Mouse (Mus musculus) right cerebral cortex, postnatal 25 days (tissue): ENCODE measurements at regions not wholly inside any gene's neighbourhood (a gene's known extent, or its start where the extent isn't known, plus 50 kb on each side); places are given as distances from the start of the nearest gene placed in this dataset.

Experiments
- DNase-seq: peaks from one replicate; pipeline ENCODE4 v3.0.0; 2022

DNA sequence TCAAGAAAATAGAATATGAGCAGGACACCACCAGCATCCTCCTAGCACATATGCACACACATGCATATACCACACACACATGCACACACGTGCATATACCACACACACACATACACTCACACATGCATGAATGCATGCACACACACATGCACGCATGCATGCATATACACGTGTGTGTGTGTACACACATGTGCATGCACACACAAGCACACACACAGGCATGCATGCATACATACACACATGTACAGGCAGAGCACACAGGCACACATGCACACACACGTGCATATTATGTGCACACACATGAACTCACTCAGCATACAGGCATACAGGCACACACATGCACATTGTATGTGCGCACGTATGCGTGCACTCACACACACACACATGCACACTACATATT is 275.7 kb upstream of the Sash1 start:
- DNase-seq: no peak

DNA sequence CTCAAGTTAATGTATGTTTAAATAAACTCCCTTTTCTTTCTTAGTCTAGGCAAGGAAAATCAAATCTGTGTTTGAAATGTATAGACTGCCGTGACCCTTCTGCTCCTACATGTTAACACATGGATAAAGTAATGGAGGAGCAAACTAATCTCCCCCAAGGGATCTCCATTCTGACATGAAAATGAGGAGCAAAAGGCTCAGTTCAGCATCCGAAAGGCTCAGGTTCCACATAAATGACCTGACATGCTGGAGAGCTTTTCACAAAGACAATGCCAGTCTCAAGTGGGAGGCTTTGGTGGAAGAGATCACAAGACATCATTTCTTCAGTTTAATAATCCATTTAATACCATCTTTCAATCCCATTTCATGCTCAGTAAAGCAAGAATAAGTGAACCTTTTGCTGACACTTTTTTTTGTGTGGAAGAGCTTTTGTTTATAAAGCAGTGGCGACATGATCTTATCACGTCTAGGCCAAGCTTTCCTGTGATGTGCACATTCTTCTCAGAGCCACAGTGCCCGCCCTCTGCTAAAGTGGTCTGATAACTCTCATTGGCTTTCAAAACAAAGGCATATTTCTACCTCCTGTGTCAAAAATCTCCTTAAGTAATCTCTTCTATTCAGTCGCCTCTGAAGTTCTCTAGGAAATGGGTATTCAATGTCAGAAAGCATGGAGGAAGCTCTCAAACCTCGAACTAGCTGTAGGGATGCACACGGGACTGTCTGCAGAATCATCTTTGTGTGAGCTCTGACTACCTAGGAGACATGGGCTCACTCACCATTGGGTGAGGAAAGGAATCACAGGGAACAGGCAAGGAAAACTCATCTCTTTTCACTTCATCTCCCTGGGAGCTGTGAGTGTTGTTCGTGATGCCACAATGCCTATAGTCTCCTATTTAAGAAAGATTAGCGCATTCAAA is 271.7 kb upstream of the Sash1 start:
- no peak for DNase-seq

DNA sequence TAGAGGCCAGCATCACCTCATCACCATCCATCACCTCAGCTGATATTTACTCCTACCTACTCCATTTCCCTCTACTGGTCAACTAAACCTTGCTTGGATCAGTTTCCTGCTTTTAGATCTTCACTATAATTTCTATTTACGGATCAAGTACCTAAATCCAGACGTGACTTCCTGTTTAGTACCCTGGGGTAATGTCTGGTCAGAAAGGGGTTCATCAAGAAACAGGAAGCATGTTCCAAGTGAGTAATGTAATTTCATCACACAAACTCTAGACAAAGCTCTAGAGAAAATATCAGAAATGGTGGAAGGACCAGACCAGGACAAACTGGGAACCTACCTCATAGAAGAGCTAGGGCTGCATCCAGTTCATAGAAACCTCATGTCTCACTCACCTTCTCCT is 250.2 kb upstream of the Sash1 start:
- no peak for DNase-seq

DNA sequence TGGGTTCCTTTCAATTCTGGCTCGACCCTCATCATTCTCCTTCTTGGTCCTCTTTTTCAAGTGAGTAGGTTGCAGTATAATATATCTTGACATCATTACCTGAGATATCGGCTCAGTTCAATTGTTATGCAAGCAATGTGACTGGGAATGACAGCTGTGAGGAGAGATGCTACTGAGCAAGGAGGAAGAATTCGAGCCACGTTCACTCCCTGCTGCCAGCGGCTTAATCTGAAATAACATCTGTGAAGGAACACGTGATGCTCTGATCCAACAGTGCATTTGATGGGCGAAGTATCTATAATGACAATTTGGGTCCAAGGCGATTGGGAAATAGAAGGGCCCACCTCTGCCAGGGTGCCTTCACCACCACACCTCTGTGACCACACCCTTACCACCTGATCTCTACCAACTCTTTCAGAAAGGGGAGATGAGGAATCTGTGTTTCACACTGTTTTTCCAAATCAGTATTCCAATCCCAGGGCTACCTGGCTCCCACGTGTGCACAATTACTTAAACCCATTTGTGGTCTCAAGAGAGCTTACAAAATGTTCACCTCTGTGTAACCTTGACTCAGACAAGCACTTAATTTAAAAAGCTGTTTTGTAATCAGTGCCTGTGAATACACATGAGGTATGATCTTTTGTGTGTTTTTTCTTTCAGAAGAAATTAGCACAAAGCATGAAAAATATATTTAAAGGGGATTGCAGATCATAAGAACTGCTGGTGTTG is 248.6 kb upstream of the Sash1 start:
- no peak for DNase-seq

DNA sequence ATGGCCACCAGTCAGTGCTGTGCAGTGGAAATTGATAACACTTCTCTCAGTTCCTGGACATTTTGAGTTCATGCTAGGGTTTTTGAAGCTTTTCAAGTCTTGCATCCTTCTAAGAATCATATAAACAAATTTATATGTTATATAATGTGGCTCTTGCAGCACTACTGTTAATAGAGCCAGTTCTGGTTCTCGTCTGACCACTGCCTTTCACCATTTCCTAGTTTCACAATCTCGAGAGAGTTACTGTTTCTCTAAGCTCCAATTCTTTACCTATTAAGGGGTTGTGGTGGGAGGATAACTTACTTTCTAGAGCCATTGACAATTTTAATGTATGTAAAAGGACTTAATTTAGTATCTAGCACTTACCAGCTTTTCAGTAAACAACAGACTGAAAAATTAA is 244.2 kb upstream of the Sash1 start:
- DNase-seq: no peak

DNA sequence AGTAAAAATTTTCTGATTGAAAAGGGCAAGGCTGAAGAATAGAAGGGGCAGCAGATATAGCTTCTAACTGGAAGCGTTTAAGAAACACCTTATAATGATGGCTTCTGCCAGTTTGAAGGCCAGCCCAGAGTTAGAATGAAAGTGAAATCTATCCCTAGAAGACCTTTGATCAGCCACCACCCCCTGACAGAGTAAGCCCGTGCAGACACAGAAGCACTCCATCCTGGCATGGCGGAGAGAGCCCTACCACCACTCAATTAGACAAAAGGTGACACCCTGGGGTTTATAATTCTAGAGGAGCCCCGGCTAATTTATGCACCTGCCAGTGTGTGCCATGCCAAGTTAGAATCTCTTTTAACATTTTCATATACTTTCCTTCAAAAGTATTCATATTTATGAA is 233.4 kb upstream of the Sash1 start:
- DNase-seq: no peak

DNA sequence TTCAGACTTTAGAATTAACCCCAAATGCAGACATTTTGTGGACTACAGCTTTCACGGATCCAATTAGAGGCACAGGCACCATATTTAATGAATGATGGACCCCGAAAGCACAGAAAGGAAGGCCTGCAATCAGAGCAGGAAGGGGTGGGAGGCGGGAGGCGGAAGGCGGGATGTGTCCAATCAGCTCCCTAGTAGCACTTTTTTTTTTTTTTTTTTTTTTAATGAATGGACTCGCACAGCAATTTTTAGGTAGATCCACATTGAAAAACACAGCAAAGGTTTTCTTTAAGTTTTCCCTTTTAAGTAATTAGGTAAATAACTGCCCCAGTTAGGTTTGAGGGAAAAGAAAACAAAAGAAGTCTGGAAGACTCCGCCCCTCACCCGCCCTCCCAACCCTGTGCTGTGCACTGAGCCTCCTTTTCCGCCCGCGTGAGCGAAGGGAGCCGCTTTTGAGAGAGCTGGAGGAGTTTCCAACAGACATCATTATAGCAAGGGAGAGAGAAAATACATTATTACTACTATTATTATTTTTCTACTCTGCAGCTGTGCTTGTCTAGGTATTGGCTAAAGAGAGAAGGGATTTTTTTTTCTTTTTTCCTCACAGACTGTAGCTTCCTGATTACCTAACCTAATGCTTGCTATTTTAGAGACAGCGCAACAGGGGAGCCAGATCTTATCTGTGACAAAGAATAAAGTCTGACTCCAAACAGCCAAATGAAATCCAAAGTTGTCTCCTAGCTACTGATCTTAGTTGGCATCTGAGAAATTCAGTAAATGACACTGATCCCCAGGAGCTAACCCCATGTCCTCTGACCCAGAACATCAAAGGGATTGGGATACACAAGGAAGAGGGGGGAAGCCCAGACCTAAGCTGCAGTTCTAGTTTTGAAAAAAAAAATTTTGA is 232.0 kb upstream of the Sash1 start:
- DNase-seq: no peak

DNA sequence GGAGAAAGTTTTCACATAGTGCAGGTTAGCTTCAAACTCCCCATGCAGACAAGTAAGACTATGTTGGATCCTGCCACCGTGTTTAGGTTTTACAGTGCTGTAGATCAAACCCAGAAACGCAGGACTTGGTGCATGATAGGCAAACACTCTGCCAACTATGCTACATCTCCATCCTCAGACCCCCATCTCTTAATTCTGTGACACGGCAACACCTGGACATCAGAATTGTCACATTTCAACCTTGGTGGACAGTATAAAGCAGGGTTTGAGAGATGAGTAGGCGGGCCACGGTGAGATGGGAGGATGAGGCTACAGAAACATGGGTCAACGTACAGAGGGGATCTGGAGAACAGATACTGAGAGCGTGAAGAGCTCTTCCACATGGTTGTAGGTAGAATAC is 231.3 kb upstream of the Sash1 start:
- DNase-seq: no peak

DNA sequence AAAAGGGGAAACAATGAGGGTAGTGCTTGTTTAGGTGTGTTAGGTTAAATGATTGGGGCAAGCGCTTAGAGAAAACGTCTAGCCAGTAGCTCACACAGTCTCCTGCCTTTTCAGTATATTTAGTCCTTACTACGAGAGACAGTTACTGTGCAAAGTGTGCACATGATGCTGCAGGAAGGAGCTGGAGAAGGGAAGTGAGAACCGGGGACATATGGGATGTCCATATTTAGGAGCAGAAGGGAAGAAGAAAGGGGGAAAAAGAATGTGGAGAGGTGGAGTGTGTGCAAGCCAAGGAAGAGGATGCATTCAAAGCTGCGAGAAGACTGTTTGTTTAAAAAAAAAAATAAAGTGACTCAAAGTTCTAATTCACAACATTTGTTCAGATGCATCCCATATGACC is 227.8 kb upstream of the Sash1 start:
- peak; percentile 38 for DNase-seq

DNA sequence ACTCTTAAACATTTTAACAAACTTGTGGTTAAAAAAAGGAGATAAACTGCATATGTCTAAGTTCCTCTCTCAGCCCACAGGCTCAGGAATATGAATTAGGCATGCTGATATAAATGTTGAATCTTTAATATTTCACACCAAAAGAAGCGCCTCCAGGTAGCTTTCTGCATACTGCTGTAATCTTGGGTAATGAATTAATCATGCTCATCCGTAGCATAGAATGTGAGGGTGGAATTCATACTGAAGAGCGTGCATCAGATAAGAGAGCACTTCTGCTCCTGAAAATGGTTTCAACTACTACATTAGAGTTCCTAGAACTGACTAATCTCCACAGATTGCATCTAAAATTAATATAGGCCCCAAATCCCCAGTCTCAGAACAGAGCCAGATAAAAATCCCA is 225.2 kb upstream of the Sash1 start:
- no peak for DNase-seq

DNA sequence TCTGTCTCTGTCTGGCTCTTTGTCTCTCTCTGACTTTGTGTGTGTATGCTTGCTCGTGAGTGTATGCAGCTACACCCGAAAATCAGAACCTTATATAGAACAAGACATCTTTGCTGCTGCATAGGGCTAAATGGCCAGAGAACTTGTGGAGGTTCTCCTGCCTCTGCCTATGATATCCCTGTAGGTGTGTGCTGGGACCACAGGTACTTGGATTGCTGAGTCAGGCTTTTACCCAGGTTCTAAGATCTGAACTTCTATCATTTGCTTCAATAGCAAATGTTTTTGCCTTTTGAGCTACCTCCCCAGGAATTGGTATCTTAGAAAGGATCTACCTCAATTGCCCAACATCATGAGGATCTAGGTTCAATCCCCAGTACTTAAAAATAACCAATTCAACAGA is 210.3 kb upstream of the Sash1 start:
- DNase-seq: no peak

DNA sequence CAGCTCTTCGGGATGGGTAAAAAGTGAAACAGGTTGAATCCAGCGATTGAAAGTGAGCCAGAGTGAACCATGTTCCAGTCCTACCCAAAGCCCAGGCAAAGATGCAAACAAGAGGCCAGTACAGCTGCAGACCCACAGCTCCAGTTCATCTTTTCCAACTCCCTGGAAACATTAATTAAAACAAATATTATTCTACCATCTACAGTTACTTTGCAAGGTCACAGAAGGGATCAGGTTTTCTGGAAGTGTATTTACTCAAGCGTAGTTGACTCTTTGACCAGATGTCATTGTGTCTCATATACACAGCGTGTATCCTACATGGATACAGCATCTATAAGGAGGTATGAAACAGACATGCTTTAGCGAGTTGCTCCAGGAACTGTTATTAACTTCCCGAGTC is 209.3 kb upstream of the Sash1 start:
- DNase-seq: no peak

DNA sequence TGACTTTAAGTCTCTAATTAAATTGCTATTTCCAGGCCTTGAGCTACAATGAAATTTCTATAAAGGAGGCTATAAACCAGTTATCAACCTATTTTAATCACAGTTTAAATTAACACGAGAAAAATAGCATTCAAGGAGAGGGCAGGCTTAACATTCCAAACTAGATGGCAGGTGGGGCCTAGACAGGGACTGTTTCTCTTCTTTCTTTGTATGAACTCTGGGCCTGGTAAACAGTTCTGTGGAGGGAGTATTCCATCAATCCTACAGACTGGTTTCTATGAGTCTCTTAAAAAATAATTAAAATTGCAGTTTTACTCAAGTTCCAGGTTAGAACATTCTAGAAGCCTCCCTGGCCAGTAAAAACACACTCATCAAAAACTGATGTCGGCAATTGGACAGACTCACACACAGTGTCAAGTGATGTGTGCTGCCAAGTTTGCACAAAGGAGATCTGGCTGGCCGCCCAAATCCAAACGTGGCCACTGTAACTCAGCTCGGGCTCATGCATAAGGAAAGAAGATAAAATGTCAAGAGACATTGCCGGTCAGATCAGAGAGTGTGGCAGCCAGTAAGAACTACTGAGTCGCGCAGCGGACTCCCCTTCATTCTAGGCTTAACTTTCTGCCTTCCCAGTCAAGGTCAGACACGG is 206.5 kb upstream of the Sash1 start:
- no peak for DNase-seq

DNA sequence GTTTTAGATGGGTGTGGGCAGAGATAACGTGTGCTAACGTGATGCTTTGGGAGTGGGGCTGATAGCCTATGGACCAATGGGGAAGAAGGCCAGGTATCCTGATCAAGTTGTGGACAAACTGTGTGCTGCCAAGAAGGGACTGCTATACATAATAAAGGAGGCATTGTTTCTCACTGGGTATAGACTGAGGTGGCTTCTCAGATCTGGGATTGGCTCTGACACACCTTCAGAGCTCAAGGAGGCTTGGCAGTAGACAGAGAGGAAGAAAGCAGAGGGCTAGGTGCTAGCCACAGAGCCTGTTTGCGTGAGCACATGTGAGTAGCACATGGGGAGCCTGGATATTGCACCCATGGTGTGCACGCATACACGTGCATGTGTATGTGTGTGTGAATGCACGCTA is 205.1 kb upstream of the Sash1 start:
- DNase-seq: no peak

DNA sequence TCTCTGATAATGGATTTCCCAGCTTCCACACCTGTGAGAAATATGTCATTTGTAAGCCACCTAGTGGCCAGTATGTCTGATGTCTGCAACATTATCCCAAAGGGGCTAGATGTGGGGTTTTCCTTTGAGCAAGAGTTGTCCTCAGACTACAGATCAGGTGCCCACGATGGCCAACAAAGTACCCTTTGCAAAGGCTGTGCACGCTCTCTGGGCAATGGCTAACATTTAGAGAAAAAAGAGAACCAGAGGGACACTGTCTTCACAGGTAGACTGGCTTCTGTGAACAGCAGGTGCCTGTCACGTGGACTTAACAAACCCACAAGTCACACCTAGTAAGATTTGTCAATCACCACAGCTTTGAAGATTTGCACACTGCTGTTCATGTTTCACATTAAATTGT is 202.0 kb upstream of the Sash1 start:
- DNase-seq: no peak

DNA sequence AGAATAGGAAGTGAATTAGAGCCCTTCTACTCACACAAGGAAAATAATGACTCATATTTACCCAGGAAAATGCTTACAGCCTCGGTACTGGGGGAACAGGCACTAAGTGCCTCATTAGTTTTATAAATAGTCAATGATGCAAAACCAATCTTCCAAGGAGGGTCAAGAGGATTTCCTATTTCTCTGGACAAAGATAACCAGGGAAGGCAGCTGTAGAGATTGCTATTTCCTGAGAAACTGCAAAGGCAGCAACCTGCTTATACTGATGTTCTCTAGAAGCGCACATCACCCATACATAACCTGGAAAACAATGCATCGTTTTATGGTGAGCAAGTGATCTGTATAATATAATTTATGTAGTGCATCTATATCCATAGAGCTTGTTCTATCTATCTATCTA is 201.3 kb upstream of the Sash1 start:
- DNase-seq: no peak

DNA sequence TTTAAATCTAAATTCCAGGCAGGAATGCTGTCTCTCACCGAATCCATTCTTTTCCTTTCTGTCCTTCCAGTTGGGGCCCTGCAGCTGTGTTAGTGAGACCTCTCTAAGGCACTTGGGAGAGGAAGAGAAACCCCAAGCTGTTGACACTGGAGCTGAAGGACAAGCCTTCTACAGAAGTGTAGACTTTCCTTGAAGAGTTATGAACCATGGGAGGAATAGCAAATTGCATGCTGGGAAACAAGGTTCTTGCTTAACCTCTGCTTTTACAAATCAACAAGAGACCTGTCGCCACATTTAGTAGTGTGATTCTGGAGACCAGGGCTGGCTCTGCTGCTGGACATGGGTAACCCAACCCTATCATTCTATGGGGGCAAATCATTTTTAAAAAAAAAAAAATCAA is 200.8 kb upstream of the Sash1 start:
- no peak for DNase-seq

DNA sequence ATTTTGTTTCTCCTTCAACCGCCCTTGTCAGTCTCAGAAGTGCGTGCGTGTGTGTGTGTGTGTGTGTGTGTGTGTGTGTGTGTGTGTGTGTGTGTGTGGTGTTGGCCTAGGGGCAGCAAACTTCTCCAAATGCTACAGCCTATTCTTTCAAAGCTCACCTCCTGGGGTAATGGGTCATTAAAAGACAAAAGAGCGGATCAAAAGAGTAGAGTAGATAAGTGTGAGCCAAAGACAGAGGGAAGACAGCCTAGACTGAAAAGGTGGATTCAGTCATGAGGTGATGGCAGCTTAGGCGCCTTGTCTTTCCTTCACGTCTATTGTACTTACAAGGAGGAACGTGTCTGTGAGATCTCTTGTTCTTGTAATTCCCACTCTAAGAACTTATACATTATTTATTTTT is 199.6 kb upstream of the Sash1 start:
- no peak for DNase-seq

DNA sequence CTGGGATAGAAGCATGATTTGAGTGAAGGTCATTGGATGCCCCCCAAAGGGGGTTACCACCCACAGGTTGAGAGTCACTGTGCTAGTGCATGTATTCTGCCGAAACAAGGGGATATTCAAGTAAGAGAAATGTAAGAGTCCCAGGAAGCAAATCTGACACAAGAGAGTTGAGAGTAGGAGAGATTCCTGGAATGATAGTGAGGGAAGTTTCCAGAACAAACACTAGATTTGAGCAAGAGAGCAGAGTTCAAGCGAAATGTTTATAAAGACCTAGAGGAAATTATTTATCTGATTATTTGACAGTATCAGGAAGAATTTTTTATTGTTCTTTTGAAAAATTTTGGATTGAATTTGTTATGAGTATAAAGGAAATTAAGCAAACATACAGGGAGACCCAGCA is 189.0 kb upstream of the Sash1 start:
- DNase-seq: no peak

DNA sequence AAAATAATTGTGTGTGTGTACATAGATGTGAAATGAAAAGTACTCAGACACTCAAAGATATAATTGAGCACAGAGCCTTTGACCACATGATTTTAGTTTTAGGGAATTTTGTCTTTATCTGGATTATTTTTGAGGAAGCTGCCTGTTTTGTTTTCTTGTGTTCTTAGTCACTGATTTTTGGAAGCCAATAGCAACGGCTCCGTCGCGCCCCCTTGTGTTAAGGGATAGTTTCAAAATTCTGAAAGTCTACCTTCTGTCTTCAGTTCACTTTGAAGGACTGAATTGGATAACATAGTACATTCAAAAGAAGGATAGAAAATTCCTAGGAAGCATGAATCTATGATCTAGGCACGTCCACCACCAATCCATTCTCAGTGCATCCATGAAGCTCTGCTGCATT is 185.8 kb upstream of the Sash1 start:
- no peak for DNase-seq

DNA sequence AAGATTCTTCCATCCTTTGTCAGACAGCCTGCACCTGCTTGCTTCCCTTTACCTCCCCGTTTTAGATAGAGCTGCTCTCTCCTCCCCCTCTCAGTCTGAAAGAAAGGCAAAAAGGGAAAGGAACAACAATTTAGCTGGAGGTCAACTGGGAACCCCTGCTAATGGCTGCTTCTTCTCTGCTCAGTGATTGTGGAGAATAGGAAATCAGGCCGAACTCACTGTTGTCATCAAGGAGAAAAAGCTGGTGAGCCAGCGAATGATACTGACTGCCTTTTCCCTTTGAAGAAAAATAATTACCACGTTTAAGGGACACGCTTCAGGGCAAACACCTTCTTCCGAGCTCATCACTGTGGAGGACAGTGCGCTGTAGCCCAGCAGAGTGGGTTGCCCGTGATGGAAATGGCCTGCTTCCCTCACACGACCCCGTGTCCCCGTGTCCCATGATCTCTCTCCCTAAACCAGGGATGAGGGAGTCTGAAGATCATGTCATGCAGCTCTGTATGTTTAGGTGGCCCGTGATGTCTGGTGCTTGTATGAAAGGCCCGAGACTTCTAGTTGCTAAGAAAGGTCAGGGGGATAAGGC is 183.8 kb upstream of the Sash1 start:
- no peak for DNase-seq

DNA sequence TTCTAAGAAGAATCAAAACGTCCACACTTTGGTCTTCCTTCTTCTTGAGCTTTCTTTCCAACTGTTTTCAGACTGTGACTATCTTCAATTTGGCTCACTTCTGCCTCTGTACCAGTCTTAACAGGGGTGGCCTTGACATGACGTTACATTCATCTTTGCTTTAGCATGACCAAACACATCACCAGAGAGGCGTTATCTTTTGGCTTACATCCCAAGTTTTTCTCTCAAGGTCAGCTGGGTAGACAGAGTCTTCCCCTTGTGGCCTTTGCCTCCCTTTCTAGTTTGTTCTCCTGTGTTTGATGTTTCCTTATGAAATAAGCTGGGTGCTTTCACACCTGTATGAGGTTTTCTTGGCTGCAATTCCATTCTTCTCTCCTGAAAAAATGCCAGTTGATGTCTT is 180.7 kb upstream of the Sash1 start:
- DNase-seq: no peak

DNA sequence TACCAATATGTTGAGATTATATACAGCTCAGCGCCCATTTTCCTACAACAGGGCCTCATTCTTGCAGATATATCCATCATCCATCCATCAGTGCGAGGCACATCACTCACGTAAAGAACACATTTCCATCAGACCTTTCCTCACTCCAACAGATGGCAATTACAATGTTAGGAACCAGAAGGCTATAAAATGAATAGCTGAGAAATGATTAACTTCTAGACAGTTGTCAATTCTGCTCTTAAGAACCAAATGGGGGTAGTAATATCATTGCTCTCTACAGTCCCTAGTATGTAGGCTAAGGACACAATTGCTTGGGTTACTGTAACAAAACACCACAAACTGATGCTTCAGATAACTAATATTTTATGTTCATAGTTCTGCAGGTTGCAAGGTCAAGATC is 176.1 kb upstream of the Sash1 start:
- DNase-seq: no peak
